Mouse (Mus musculus): ENCODE measurements around the gene Kif20b. TPM values are rescaled to one million over a fixed set of nuclear protein-coding genes. Genes with fewer than 3 reads are reported as not detected.

Gene Kif20b
- 14.1 to 26.0 TPM (median 23.1 TPM) in 4 replicates for total RNA-seq (2023; ENCODE audit: inconsistent age)

GRCm38 (mm10) chr19:34921652-34922602, at the start of gene Kif20b:
Kif20b (plus strand) TSS chr19:34922361.

GRCm38 (mm10) chr19:34878603-34879541, 43.3 kb upstream of the Kif20b start, which contains the start of gene Pank1:
Pank1 (minus strand) TSS chr19:34879455.

Other genes starting within 250 kb of the Kif20b start
- not detected in 4 replicates for gene Slc16a12, start 175.1 kb upstream of the Kif20b start, total RNA-seq (2023; ENCODE audit: inconsistent age)
- 4.8 to 7.0 TPM (median 5.8 TPM) in 4 replicates for gene Pank1, start 42.9 kb upstream of the Kif20b start, total RNA-seq (2023; ENCODE audit: inconsistent age)